Mouse (Mus musculus) thymus, adult 2 months (tissue): ENCODE measurements around the gene Cdk17. TPM values are rescaled to one million over a fixed set of nuclear protein-coding genes. Genes with fewer than 3 reads are reported as not detected.

Experiments
- DNase-seq: peaks from one replicate; pipeline ENCODE4 v3.0.0; 2021
- H3K27ac ChIP-seq: fragments of 200-500 bp; 2 replicates; pipeline ENCODE4 v1.5.1; 2012; ENCODE audit warnings: low read length, control low read depth; ENCODE audit not compliant: control insufficient read depth, insufficient read depth
- H3K27me3 ChIP-seq: fragments of 200-500 bp; 2 replicates; pipeline ENCODE4 v1.6.1; 2012; ENCODE audit warnings: mild to moderate bottlenecking, low read length, moderate library complexity, mixed read lengths; ENCODE audit not compliant: control insufficient read depth, insufficient read depth
- H3K36me3 ChIP-seq: fragments of 200-500 bp; 2 replicates; pipeline ENCODE4 v1.6.1; 2012; ENCODE audit warnings: mild to moderate bottlenecking, low read length, moderate library complexity; ENCODE audit not compliant: control insufficient read depth, insufficient read depth
- H3K4me1 ChIP-seq: fragments of 200-500 bp; replicated peaks from 2 replicates; pipeline ENCODE4 v1.6.1; 2012; ENCODE audit warnings: low read length; ENCODE audit not compliant: control insufficient read depth, insufficient read depth
- H3K4me3 ChIP-seq: fragments of 200-500 bp; 2 replicates; pipeline ENCODE4 v1.5.1; 2012; ENCODE audit warnings: mild to moderate bottlenecking, low read length, control low read depth, moderate library complexity; ENCODE audit not compliant: control insufficient read depth, insufficient read depth
- CTCF ChIP-seq: fragments of 200-500 bp; IDR thresholded peaks from 2 replicates; pipeline ENCODE4 v1.5.1; 2012; ENCODE audit warnings: mild to moderate bottlenecking, control low read depth, low read length, moderate library complexity, borderline replicate concordance; ENCODE audit not compliant: control insufficient read depth, poor library complexity, insufficient read depth; ENCODE audit errors: extremely low read depth
- POLR2A ChIP-seq: fragments of 200-500 bp; IDR thresholded peaks from 2 replicates; pipeline ENCODE4 v1.6.1; 2012; ENCODE audit warnings: mild to moderate bottlenecking, low read length, control low read depth, moderate library complexity; ENCODE audit not compliant: control insufficient read depth, poor library complexity, insufficient read depth; ENCODE audit errors: extremely low read depth
- WGBS: fragments of 180-500 bp; shearing (Covaris S2); methylation state at CpG from one replicate; pipeline ENCODE4 v1.1.7; 2018; 5-methylcytosine and 5-hydroxymethylcytosine counted together
- polyA plus RNA-seq: library from polyadenylated mRNA; depleted of rRNA; stranded (reverse); fragments of >200 nt; gene quantifications from 2 replicates; pipeline ENCODE4 v1.2.3, GENCODE M21; 2012

Gene Cdk17
- polyA plus RNA-seq, 1 experiment, result 79.5 TPM

GRCm38 (mm10) chr10:93261132-93261980 lies 100.7 kb downstream of the Cdk17 start:
- Histone ChIP-seq H3K27me3 (no peaks in the 10 kb centered on the region), H3K36me3 (peaks cover 26% of the 10 kb centered on the region), H3K4me3 (no peak overlapping the region), H3K27ac (peak overlapping the region; percentile 34; the same call in 1 of the 2 replicates), H3K4me1 (peaks cover 37% of the 10 kb centered on the region)
- WGBS, result 12% methylated on average over 16 of the region's 16 CpGs
- TF ChIP-seq CTCF (no peak), POLR2A (no peak)
- DNase-seq, result peak; percentile 38

- TF ChIP-seq CTCF (no peak), POLR2A (no peak)
- H3K36me3 ChIP-seq, result peaks cover 28% of the 10 kb centered on the region
- H3K27ac ChIP-seq, result peak overlapping the region; percentile 9; the same call in 1 of the 2 replicates
- DNase-seq, result peak; percentile 25
- H3K27me3 ChIP-seq, result no peaks in the 10 kb centered on the region
- peaks cover 37% of the 10 kb centered on the region for H3K4me1 ChIP-seq
- WGBS, result 48% methylated on average over 15 of the region's 15 CpGs
- no peak overlapping the region for H3K4me3 ChIP-seq
Measured at GRCm38 (mm10) chr10:93261981-93262499, 101.4 kb downstream of the Cdk17 start.

GRCm38 (mm10) chr10:93263431-93263830 lies 102.8 kb downstream of the Cdk17 start:
- WGBS, result 95% methylated on average over 8 of the region's 8 CpGs
- TF ChIP-seq CTCF, result 0 out of 2 replicates have a peak, but pooled peaks have one; percentile 3
- TF ChIP-seq POLR2A, result no peak
- H3K4me1 ChIP-seq, result peaks cover 34% of the 10 kb centered on the region
- no peak overlapping the region for H3K4me3 ChIP-seq
- peaks cover 28% of the 10 kb centered on the region for H3K36me3 ChIP-seq
- H3K27ac ChIP-seq, result no peak overlapping the region
- no peak for DNase-seq
- H3K27me3 ChIP-seq, result no peaks in the 10 kb centered on the region

DNA sequence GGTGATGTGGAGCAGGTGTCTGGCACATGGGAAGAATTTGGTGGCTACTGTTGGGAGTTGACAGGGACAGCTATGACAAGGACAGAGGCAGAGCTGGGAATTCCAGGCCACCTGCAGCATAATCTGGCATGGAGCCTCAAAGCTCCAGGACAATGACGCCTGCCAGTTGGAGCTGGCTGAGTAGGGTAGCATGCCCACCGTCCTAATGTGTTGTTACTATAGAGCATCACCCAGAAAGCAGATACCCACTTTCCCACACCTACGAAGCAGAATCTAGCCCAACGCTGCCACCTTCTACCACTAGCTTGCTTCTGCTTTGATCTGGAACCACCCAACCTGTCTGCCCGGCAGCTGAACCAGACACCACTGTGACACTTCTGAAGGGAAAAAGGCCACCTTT lies 103.3 kb downstream of the Cdk17 start:
- Histone ChIP-seq H3K36me3 (peaks cover 28% of the 10 kb centered on the region), H3K27ac (peak overlapping the region; percentile 43), H3K27me3 (no peaks in the 10 kb centered on the region), H3K4me1 (peaks cover 34% of the 10 kb centered on the region), H3K4me3 (no peak overlapping the region)
- TF ChIP-seq POLR2A, result no peak
- no peak for DNase-seq
- WGBS, result 89% methylated on average over 5 of the region's 5 CpGs

GRCm38 (mm10) chr10:93265833-93266232 lies 105.2 kb downstream of the Cdk17 start:
- no peak for DNase-seq
- no peak for TF ChIP-seq CTCF
- TF ChIP-seq POLR2A, result no peak
- 95% methylated on average over 9 of the region's 9 CpGs for WGBS
- H3K36me3 ChIP-seq, result peaks cover 28% of the 10 kb centered on the region
- H3K4me1 ChIP-seq, result peaks cover 35% of the 10 kb centered on the region
- H3K27me3 ChIP-seq, result no peaks in the 10 kb centered on the region
- H3K4me3 ChIP-seq, result no peak overlapping the region
- H3K27ac ChIP-seq, result no peak overlapping the region

- H3K4me3 ChIP-seq, result no peak overlapping the region
- TF ChIP-seq POLR2A (no peak), CTCF (no peak)
- H3K4me1 ChIP-seq, result peaks cover 28% of the 10 kb centered on the region
- WGBS, result 95% methylated on average over 7 of the region's 7 CpGs
- H3K27me3 ChIP-seq, result no peaks in the 10 kb centered on the region
- no peak overlapping the region for H3K27ac ChIP-seq
- H3K36me3 ChIP-seq, result peaks cover 28% of the 10 kb centered on the region
- no peak for DNase-seq
Measured at GRCm38 (mm10) chr10:93266521-93266920, 105.8 kb downstream of the Cdk17 start.

GRCm38 (mm10) chr10:93267509-93267908 lies 106.8 kb downstream of the Cdk17 start:
- 95% methylated on average over 5 of the region's 5 CpGs for WGBS
- no peak overlapping the region for H3K27ac ChIP-seq
- H3K36me3 ChIP-seq, result peaks cover 28% of the 10 kb centered on the region
- no peak overlapping the region for H3K4me3 ChIP-seq
- no peaks in the 10 kb centered on the region for H3K27me3 ChIP-seq
- no peak for DNase-seq
- peaks cover 27% of the 10 kb centered on the region for H3K4me1 ChIP-seq
- TF ChIP-seq POLR2A, result no peak
- TF ChIP-seq CTCF, result no peak
